Mouse (Mus musculus): Measurements from ENCODE around the gene Ccr10. TPM values are rescaled to one million over a fixed set of nuclear protein-coding genes. Genes with fewer than 3 reads are reported as not detected.

The Ccr10 gene
- polyA plus RNA-seq, 1 experiment from 2014 or later: 0.24 TPM

DNA sequence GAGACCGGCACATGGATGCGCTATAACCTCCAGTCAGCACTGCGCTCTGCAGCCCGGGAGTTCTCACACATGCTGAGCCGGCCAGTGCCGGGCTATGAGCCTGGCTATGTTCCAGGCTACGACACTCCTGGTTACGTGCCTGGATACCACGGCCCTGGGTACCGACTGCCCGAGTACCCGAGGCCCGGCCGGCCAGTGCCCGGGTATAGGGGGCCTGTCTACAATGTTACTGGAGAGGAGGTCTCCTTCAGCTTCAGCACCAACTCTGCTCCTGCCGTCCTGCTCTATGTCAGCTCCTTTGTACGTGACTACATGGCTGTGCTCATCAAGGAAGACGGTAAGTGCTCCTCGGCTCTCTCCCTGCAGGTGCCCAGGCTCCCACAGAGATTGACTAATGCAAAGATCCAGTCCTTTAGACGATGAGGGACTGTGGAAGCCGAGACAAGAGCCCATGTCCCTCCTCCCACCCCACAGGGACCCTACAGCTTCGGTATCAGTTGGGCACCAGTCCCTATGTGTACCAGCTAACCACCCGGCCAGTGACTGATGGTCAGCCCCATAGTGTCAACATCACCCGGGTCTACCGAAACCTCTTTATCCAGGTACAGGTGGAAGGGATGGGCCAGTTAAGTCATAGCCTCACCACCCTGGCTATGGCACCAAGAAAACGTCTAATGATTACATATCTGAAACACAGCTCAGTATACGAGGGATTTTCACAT is 11.4 kb upstream of the Ccr10 start:
- Histone ChIP-seq H3K9ac (ENCODE audit: low read length) (no peak overlapping the region), H3K4me2 (replicated peaks; ENCODE audit: low read depth) (no peak overlapping the region), H3K9me3 (ENCODE audit: control insufficient read depth, low read length) (no peaks in the 10 kb centered on the region), H3K4me3 (ENCODE audit: low read depth, low read length) (no peak overlapping the region), H3K4me1 (replicated peaks; ENCODE audit: control insufficient read depth, insufficient read depth) (0 out of 2 replicates have a peak, but pooled peaks cover 2% of the 10 kb centered on the region), H3K27ac (replicated peaks) (no peak overlapping the region), H3K27me3 (ENCODE audit: control insufficient read depth, insufficient read depth, low read length) (no peaks in the 10 kb centered on the region), H3K36me3 (ENCODE audit: control insufficient read depth, insufficient read depth, low read length) (peaks cover 2% of the 10 kb centered on the region; the same call in 1 of the 2 replicates)
- TF ChIP-seq EP300 (optimal IDR thresholded peaks at IDR 0.05) (no peak), CTCF (IDR thresholded peaks at IDR 0.05; ENCODE audit: low read depth) (no peak)
- DNase-seq (ENCODE audit: low spot score) (no peak), ATAC-seq (ENCODE audit: low FRiP score, low TSS enrichment) (no peak)
- 86% methylated on average over 27 of the region's 27 CpGs for WGBS

GRCm38 (mm10) chr11:101185441-101185840 is 10.2 kb upstream of the Ccr10 start:
- Histone ChIP-seq H3K27me3 (ENCODE audit: control insufficient read depth, insufficient read depth, low read length) (no peaks in the 10 kb centered on the region), H3K9ac (ENCODE audit: low read length) (no peak overlapping the region), H3K36me3 (ENCODE audit: control insufficient read depth, insufficient read depth, low read length) (no peaks in the 10 kb centered on the region), H3K9me3 (ENCODE audit: control insufficient read depth, low read length) (no peaks in the 10 kb centered on the region), H3K4me1 (replicated peaks; ENCODE audit: control insufficient read depth, insufficient read depth) (0 out of 2 replicates have a peak, but pooled peaks cover 2% of the 10 kb centered on the region), H3K4me2 (replicated peaks; ENCODE audit: low read depth) (no peak overlapping the region), H3K4me3 (ENCODE audit: low read depth, low read length) (no peak overlapping the region), H3K27ac (replicated peaks) (no peak overlapping the region)
- no peak for TF ChIP-seq CTCF (IDR thresholded peaks at IDR 0.05; ENCODE audit: low read depth)
- no peak for TF ChIP-seq EP300 (optimal IDR thresholded peaks at IDR 0.05)
- ATAC-seq (ENCODE audit: low FRiP score, low TSS enrichment): no peak
- DNase-seq (ENCODE audit: low spot score): no peak
- WGBS: 92% methylated on average over 4 of the region's 4 CpGs

DNA sequence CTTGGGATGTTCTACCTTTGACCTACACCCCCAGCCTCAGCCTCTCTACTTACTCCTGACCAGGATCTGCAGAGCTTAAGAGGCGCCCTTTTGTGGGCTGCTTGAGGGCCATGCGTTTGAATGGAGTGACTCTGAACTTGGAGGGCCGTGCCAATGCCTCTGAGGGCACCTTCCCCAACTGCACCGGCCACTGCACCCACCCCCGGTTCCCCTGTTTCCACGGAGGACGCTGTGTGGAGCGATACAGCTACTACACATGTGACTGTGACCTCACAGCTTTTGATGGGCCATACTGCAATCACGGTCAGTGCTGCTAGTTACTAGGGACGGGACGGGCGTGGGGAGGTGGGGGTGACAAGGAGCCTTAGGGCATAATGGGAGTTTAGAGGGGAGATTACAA is 9.7 kb upstream of the Ccr10 start:
- no peak overlapping the region for H3K4me3 ChIP-seq (ENCODE audit: low read depth, low read length)
- no peaks in the 10 kb centered on the region for H3K9me3 ChIP-seq (ENCODE audit: control insufficient read depth, low read length)
- H3K27ac ChIP-seq (replicated peaks): no peak overlapping the region
- H3K9ac ChIP-seq (ENCODE audit: low read length): no peak overlapping the region
- no peaks in the 10 kb centered on the region for H3K4me1 ChIP-seq (replicated peaks; ENCODE audit: control insufficient read depth, insufficient read depth)
- no peak overlapping the region for H3K4me2 ChIP-seq (replicated peaks; ENCODE audit: low read depth)
- TF ChIP-seq CTCF (IDR thresholded peaks at IDR 0.05; ENCODE audit: low read depth) (no peak), EP300 (optimal IDR thresholded peaks at IDR 0.05) (no peak)
- no peak for DNase-seq (ENCODE audit: low spot score)
- H3K36me3 ChIP-seq (ENCODE audit: control insufficient read depth, insufficient read depth, low read length): no peaks in the 10 kb centered on the region
- 84% methylated on average over 12 of the region's 12 CpGs for WGBS
- H3K27me3 ChIP-seq (ENCODE audit: control insufficient read depth, insufficient read depth, low read length): no peaks in the 10 kb centered on the region
- no peak for ATAC-seq (ENCODE audit: low FRiP score, low TSS enrichment)

GRCm38 (mm10) chr11:101182771-101183517 is 7.7 kb upstream of the Ccr10 start:
- no peaks in the 10 kb centered on the region for H3K36me3 ChIP-seq (ENCODE audit: control insufficient read depth, insufficient read depth, low read length)
- no peak overlapping the region for H3K4me3 ChIP-seq (ENCODE audit: low read depth, low read length)
- no peaks in the 10 kb centered on the region for H3K9me3 ChIP-seq (ENCODE audit: control insufficient read depth, low read length)
- no peak overlapping the region for H3K4me2 ChIP-seq (replicated peaks; ENCODE audit: low read depth)
- no peaks in the 10 kb centered on the region for H3K4me1 ChIP-seq (replicated peaks; ENCODE audit: control insufficient read depth, insufficient read depth)
- no peaks in the 10 kb centered on the region for H3K27me3 ChIP-seq (ENCODE audit: control insufficient read depth, insufficient read depth, low read length)
- no peak overlapping the region; the same call in 1 of the 2 replicates for H3K9ac ChIP-seq (ENCODE audit: low read length)
- DNase-seq (ENCODE audit: low spot score): no peak
- ATAC-seq (ENCODE audit: low FRiP score, low TSS enrichment): no peak
- TF ChIP-seq CTCF (IDR thresholded peaks at IDR 0.05; ENCODE audit: low read depth): no peak
- TF ChIP-seq EP300 (optimal IDR thresholded peaks at IDR 0.05): no peak
- WGBS: 73% methylated on average over 14 of the region's 14 CpGs
- H3K27ac ChIP-seq (replicated peaks): no peak overlapping the region

GRCm38 (mm10) chr11:101181961-101182360 is 6.7 kb upstream of the Ccr10 start:
- no peak for DNase-seq (ENCODE audit: low spot score)
- Histone ChIP-seq H3K27ac (replicated peaks) (no peak overlapping the region), H3K4me3 (ENCODE audit: low read depth, low read length) (no peak overlapping the region), H3K27me3 (ENCODE audit: control insufficient read depth, insufficient read depth, low read length) (no peaks in the 10 kb centered on the region), H3K4me1 (replicated peaks; ENCODE audit: control insufficient read depth, insufficient read depth) (no peaks in the 10 kb centered on the region; the same call in 1 of the 2 replicates), H3K9ac (ENCODE audit: low read length) (no peak overlapping the region), H3K9me3 (ENCODE audit: control insufficient read depth, low read length) (no peaks in the 10 kb centered on the region), H3K4me2 (replicated peaks; ENCODE audit: low read depth) (no peak overlapping the region), H3K36me3 (ENCODE audit: control insufficient read depth, insufficient read depth, low read length) (no peaks in the 10 kb centered on the region)
- no peak for ATAC-seq (ENCODE audit: low FRiP score, low TSS enrichment)
- WGBS: 89% methylated on average over 11 of the region's 11 CpGs
- TF ChIP-seq CTCF (IDR thresholded peaks at IDR 0.05; ENCODE audit: low read depth): no peak
- no peak for TF ChIP-seq EP300 (optimal IDR thresholded peaks at IDR 0.05)
